Mouse (Mus musculus) adipocyte (in vitro differentiated cells): Measurements from ENCODE around the gene Prickle1.

ENCODE experiments used
- DNase-seq: peaks from one replicate; pipeline ENCODE4 v3.0.0-alpha.2; 2016; ENCODE audit warnings: low spot score

Prickle1 gene

GRCm38 (mm10) chr15:93594296-93594887 lies 1.3 kb downstream of the Prickle1 start:
- DNase-seq, result peak; percentile 47

- no peak for DNase-seq
These were observed 3.1 kb downstream of the Prickle1 start for GRCm38 (mm10) chr15:93592596-93592995.

- peak; percentile 72 for DNase-seq
These were observed 3.8 kb downstream of the Prickle1 start for GRCm38 (mm10) chr15:93591831-93592321.

GRCm38 (mm10) chr15:93591371-93591770 lies 4.3 kb downstream of the Prickle1 start:
- DNase-seq, result peak; percentile 24

- no peak for DNase-seq
These were observed 7.3 kb downstream of the Prickle1 start for GRCm38 (mm10) chr15:93588401-93588800.

- no peak for DNase-seq
These were observed 8.0 kb downstream of the Prickle1 start for GRCm38 (mm10) chr15:93587660-93588059.

- no peak for DNase-seq
These were observed 12.6 kb downstream of the Prickle1 start for GRCm38 (mm10) chr15:93583051-93583450.

- DNase-seq, result no peak
These were observed 14.0 kb downstream of the Prickle1 start for GRCm38 (mm10) chr15:93581736-93582135.

GRCm38 (mm10) chr15:93579899-93580298 lies 15.8 kb downstream of the Prickle1 start:
- DNase-seq, result no peak

GRCm38 (mm10) chr15:93579100-93579499 lies 16.6 kb downstream of the Prickle1 start:
- no peak for DNase-seq

- no peak for DNase-seq
These were observed 19.3 kb downstream of the Prickle1 start for GRCm38 (mm10) chr15:93576361-93576760.

GRCm38 (mm10) chr15:93575884-93576283 lies 19.8 kb downstream of the Prickle1 start:
- peak; percentile 98 for DNase-seq

GRCm38 (mm10) chr15:93572889-93573288 lies 22.8 kb downstream of the Prickle1 start:
- no peak for DNase-seq

GRCm38 (mm10) chr15:93570881-93571495 lies 24.7 kb downstream of the Prickle1 start:
- no peak for DNase-seq

- DNase-seq, result no peak
These were observed 26.8 kb downstream of the Prickle1 start for GRCm38 (mm10) chr15:93568911-93569310.

GRCm38 (mm10) chr15:93567546-93568307 lies 28.0 kb downstream of the Prickle1 start:
- no peak for DNase-seq

- DNase-seq, result no peak
These were observed 32.2 kb downstream of the Prickle1 start for GRCm38 (mm10) chr15:93563491-93563890.

- DNase-seq, result peak; percentile 14
These were observed 34.2 kb downstream of the Prickle1 start for GRCm38 (mm10) chr15:93561540-93561939.

GRCm38 (mm10) chr15:93558421-93558820 lies 37.3 kb downstream of the Prickle1 start:
- no peak for DNase-seq

GRCm38 (mm10) chr15:93555719-93556118 lies 40.0 kb downstream of the Prickle1 start:
- no peak for DNase-seq

GRCm38 (mm10) chr15:93554203-93554851 lies 41.4 kb downstream of the Prickle1 start:
- DNase-seq, result no peak

- DNase-seq, result no peak
These were observed 43.5 kb downstream of the Prickle1 start for GRCm38 (mm10) chr15:93552169-93552568.
